Mouse (Mus musculus) liver, embryonic 15.5 days (tissue): ENCODE measurements around the gene Nfatc2ip. TPM values are rescaled to one million over a fixed set of nuclear protein-coding genes. Genes with fewer than 3 reads are reported as not detected.

Experiments
- ATAC-seq: fragments of 200-750 bp; cut with Nextera tagmentation; 2 replicates; pipeline ENCODE4 v1.8.0; 2017; ENCODE audit warnings: moderate number of reproducible peaks, mild to moderate bottlenecking, moderate library complexity; ENCODE audit not compliant: insufficient read depth
- H3K27ac ChIP-seq: fragments of 300-500 bp; sonication (generic); replicated peaks from 2 replicates; pipeline ENCODE4 v1.5.1; 2015; ENCODE audit warnings: mild to moderate bottlenecking, inconsistent platforms
- H3K27me3 ChIP-seq: fragments of 300-500 bp; sonication (generic); 2 replicates; pipeline ENCODE4 v1.6.1; 2015; ENCODE audit warnings: mild to moderate bottlenecking, inconsistent platforms
- H3K36me3 ChIP-seq: fragments of 300-500 bp; sonication (generic); replicated peaks from 2 replicates; pipeline ENCODE4 v1.6.1; 2015; ENCODE audit warnings: moderate library complexity, mild to moderate bottlenecking, inconsistent platforms
- H3K4me1 ChIP-seq: fragments of 300-500 bp; sonication (generic); replicated peaks from 2 replicates; pipeline ENCODE4 v1.6.1; 2015; ENCODE audit warnings: inconsistent platforms
- H3K4me2 ChIP-seq: fragments of 300-500 bp; sonication (generic); 2 replicates; pipeline ENCODE4 v1.6.1; 2015; ENCODE audit warnings: moderate library complexity, mild to moderate bottlenecking, inconsistent platforms
- H3K4me3 ChIP-seq: fragments of 300-500 bp; sonication (generic); replicated peaks from 2 replicates; pipeline ENCODE4 v1.5.1; 2015; ENCODE audit warnings: mild to moderate bottlenecking, inconsistent platforms
- H3K9ac ChIP-seq: fragments of 300-500 bp; sonication (generic); 2 replicates; pipeline ENCODE4 v1.6.1; 2015; ENCODE audit warnings: moderate library complexity, mild to moderate bottlenecking, inconsistent platforms
- H3K9me3 ChIP-seq: fragments of 300-500 bp; sonication (generic); replicated peaks from 2 replicates; pipeline ENCODE4 v1.6.1; 2016; ENCODE audit warnings: inconsistent platforms
- WGBS: fragments of 180-500 bp; shearing (Covaris S2); methylation state at CpG from one replicate; pipeline ENCODE4 v1.1.7; 2015; ENCODE audit warnings: mixed read lengths; ENCODE audit not compliant: insufficient replicate concordance; 5-methylcytosine and 5-hydroxymethylcytosine counted together
- polyA plus RNA-seq: library from polyadenylated mRNA; unstranded; fragments of >200 nt; fragmentation: Nextera tagmentation; extraction: Ambion mirVana; gene quantifications from 2 replicates; pipeline ENCODE4 v1.2.1, GENCODE M21; 2015

Nfatc2ip gene
- polyA plus RNA-seq, 1 experiment from 2014 or later = 2.0 TPM

DNA sequence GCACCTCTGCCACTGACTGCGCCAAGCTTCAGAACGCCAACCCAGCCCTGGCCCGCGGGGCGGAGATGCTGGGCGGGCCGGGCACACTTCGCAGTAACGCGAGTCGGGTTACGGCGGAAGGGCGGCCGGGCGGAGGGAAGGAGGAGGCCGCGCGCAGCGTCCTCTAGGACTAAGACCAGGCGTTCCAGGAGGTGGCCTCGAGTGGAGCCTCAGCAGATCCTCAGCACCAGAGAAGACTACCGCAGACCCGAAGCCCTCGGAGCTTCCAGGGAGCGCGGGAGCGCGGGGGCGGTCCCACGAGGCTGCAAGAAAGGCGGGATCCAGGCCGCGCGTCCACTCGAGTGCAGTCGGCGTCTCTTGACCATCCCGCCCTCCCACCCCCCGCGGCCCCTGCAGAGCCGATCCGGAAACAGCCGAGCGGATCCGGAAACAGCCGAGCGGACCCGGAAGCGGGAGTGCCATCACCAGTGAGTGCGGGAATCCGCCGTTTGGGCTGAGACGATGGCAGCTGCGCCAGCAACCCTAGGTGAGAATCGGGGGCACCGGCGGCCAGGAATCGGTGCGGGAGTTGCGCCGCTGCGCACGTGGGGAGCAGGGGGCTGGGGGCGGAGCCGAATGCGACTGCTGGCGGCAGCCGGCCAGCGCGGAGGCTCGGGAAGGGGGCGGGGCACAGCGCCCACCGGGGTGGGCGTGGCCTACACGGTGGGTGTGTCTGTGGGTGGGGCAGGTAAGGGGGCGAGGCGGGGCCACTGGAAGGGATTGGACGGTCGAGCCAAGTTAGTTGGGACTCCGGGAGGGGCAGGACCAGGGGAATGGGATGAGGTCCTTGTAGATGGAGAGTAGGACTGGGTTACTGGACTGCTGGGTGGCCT lies 32.3 kb upstream of the Nfatc2ip start, which contains the start of gene Rabep2:
Gene Rabep2, plus strand, starts transcription at position 129 of the 872 bp plus-strand sequence.
- under 1% methylated on average over 82 of the region's 82 CpGs for WGBS
- ATAC-seq = peak; percentile 85

DNA sequence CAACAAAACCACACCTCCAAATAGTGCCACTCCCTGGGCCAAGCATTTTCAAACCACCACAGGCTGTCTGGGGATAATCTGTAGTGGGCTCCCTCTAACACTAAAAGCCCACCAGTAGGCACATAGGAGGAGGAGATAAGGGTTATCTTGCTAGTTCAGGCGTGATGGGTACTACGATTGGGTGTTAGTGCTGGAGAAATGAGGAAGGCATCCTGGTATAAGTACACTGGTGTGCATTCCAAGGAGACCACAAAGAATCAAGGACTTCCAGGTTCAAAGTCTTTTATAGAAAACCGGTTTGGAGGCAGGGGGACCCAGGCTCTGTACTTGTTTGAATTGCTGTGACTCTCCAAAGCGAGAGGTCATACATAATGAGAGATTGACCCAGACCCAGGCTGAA lies 31.6 kb upstream of the Nfatc2ip start:
- WGBS = 6% methylated on average over 4 of the region's 4 CpGs
- Histone ChIP-seq H3K4me2 (peak overlapping the region; percentile 99), H3K9ac (peak overlapping the region; percentile 65), H3K4me3 (peak overlapping the region; percentile 71), H3K36me3 (no peaks in the 10 kb centered on the region), H3K9me3 (no peaks in the 10 kb centered on the region), H3K4me1 (peaks cover 27% of the 10 kb centered on the region), H3K27me3 (peaks cover 4% of the 10 kb centered on the region; the same call in 1 of the 2 replicates), H3K27ac (peak overlapping the region; percentile 77)
- ATAC-seq = peak; percentile 21

More for the DNA sequence above, 32.3 kb upstream of the Nfatc2ip start, which contains the start of gene Rabep2:
- Histone ChIP-seq H3K9ac (peak within 1 kb of the TSS; percentile 65), H3K36me3 (no peaks in the 10 kb centered on the region), H3K4me1 (peaks cover 27% of the 10 kb centered on the region), H3K4me2 (peak within 1 kb of the TSS; percentile 99), H3K27ac (peak within 1 kb of the TSS; percentile 77), H3K9me3 (no peaks in the 10 kb centered on the region), H3K4me3 (peak within 1 kb of the TSS; percentile 71), H3K27me3 (peaks cover 4% of the 10 kb centered on the region; the same call in 1 of the 2 replicates)

DNA sequence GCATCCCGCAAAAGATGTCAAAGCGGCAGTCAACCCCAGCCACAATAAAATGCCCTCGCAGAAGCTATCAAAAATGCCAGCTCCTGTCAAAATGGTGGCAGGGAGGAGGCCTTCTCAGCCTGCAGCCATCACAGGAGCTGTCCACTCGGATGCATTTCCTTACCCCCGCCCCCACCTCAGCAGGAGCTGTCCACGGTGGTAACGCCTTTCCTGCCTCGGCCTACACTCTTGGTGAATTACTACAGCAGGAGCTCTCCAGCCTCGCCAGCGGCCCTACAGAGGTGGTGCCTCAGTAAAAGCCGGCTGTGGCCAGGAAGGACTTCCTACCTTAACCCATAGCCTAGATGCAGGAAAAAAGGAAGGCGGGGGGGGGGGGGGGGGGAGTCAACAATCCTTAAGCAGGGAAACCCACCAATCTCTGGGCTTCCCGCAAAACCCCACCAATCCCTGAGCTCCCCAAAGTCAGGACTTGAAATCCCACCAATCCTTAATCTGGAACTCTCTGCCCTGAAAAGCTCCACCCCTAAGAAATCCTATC lies 30.9 kb upstream of the Nfatc2ip start:
- Histone ChIP-seq H3K4me2 (peak overlapping the region; percentile 99; the same call in 1 of the 2 replicates), H3K9ac (no peak overlapping the region), H3K36me3 (no peaks in the 10 kb centered on the region), H3K4me3 (no peak overlapping the region), H3K4me1 (peaks cover 27% of the 10 kb centered on the region), H3K27me3 (peaks cover 4% of the 10 kb centered on the region; the same call in 1 of the 2 replicates), H3K9me3 (no peaks in the 10 kb centered on the region), H3K27ac (no peak overlapping the region)
- no peak for ATAC-seq
- WGBS = 61% methylated on average over 13 of the region's 13 CpGs

DNA sequence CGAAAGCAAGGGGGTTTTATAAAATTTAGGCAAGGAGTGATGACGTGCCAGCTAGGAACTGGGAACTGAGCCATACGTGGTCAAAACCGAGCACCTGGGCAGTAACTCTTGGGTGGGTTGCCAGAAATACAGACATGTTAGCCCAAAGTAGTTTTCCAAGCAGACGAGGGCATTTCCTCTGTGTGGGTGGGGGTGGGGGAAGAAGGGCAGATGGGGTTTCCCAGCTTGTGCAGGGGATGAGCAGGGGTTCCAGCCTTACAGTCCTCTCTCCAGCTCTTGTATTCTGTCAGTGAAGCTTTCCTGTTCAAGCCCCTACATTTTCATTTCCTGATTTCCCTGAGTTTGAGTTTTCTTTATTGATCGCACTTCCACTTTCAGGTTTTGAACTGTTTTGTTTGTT lies 27.6 kb upstream of the Nfatc2ip start:
- Histone ChIP-seq H3K27me3 (peaks cover 4% of the 10 kb centered on the region; the same call in 1 of the 2 replicates), H3K9ac (no peak overlapping the region), H3K4me1 (peaks cover 15% of the 10 kb centered on the region), H3K4me3 (no peak overlapping the region), H3K27ac (no peak overlapping the region), H3K4me2 (no peak overlapping the region), H3K36me3 (no peaks in the 10 kb centered on the region), H3K9me3 (no peaks in the 10 kb centered on the region)
- 65% methylated on average over 6 of the region's 6 CpGs for WGBS
- no peak for ATAC-seq

DNA sequence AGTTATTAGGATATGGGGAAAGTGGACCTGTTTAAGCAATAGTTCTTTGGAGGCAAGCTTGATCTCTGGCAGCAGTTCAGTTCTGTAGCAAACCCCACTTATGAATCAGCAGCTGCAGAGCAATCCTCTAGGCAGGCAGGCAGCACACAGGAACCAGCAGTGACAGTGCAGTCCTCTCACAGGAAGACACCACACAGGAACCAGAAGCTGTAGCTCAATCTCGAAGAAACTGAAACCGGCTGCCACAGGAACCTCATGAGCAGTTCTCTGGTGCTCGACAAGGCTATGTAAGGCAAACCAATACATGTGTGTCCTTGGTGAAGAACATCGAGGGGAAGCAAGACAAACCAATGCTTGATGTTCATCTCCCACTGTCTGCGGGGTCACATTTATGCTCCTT lies 25.2 kb upstream of the Nfatc2ip start:
- H3K27me3 ChIP-seq = peaks cover 4% of the 10 kb centered on the region; the same call in 1 of the 2 replicates
- no peak overlapping the region for H3K9ac ChIP-seq
- H3K27ac ChIP-seq = no peak overlapping the region
- no peak overlapping the region for H3K4me2 ChIP-seq
- H3K9me3 ChIP-seq = no peaks in the 10 kb centered on the region
- H3K4me1 ChIP-seq = no peaks in the 10 kb centered on the region
- H3K36me3 ChIP-seq = no peaks in the 10 kb centered on the region
- no peak for ATAC-seq
- WGBS = 49% methylated on average over 5 of the region's 5 CpGs
- no peak overlapping the region for H3K4me3 ChIP-seq

DNA sequence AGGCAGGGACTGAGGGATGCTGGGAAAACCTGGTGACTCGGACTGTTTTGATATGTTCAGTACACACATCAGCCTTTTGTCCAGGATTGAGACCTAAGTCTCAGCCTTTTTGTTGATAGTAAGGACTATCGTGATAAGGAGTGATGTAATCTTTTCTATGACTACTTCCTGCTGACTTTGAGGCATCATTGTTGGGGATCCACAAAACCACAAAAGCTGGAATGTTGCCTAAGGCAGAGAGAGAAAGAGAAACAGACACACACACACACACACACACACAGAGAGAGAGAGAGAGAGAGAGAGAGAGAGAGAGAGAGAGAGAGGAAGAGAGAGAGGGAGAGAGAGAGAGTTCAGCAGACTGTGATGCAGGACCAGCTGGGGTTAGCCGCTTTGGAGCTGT lies 22.0 kb upstream of the Nfatc2ip start:
- H3K27me3 ChIP-seq = 0 out of 2 replicates have a peak, but pooled peaks cover under 1% of the 10 kb centered on the region
- WGBS = 44% methylated on average over 3 of the region's 3 CpGs
- no peak for ATAC-seq

DNA sequence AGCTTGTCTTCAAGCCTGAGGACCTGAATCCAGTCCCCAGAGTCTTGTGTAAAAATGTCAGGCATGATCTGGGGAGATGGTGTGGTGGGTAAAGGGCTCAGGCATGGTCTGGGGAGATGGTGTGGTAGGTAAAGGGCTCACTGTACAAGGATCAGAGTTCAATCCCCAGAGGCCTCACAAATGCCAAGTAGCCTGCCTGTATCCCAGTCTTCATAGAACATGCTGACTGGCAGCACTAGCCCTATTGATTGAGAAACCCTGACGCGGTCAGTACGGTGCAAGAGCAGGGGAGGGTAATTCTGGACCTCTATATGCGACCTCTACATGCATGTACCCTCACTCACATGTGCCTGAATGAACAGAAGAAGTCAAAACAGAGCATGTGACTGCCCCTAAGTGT lies 21.1 kb upstream of the Nfatc2ip start:
- Histone ChIP-seq H3K4me3 (no peak overlapping the region), H3K36me3 (no peaks in the 10 kb centered on the region), H3K9ac (no peak overlapping the region), H3K9me3 (no peaks in the 10 kb centered on the region), H3K27ac (no peak overlapping the region), H3K4me2 (no peak overlapping the region), H3K27me3 (0 out of 2 replicates have a peak, but pooled peaks cover 5% of the 10 kb centered on the region), H3K4me1 (no peaks in the 10 kb centered on the region)
- 66% methylated on average over 4 of the region's 4 CpGs for WGBS
- no peak for ATAC-seq

More for the DNA sequence above, 22.0 kb upstream of the Nfatc2ip start:
- Histone ChIP-seq H3K4me3 (no peak overlapping the region), H3K9ac (no peak overlapping the region), H3K36me3 (no peaks in the 10 kb centered on the region), H3K4me1 (no peaks in the 10 kb centered on the region), H3K4me2 (no peak overlapping the region), H3K27ac (no peak overlapping the region), H3K9me3 (no peaks in the 10 kb centered on the region)

DNA sequence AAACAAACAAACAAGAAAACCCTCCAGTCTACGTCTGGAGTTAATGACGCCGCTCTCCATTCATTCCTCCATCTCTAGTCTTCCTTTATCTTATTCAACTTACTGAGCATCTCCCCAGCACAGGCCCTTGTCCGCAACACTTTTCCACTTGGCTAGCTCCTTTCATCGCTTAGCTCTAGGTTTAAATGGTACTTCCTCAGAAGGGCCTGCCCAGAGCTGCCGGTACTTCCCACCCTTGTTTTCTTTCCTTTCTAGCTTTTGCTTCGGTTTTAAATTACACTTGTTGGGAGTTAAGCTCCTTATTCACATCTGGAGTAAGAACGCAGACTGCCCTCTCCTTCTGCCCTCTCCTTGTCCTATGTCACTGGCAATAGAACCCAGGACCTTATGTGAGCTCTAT lies 20.5 kb upstream of the Nfatc2ip start:
- H3K4me2 ChIP-seq = no peak overlapping the region
- no peaks in the 10 kb centered on the region for H3K4me1 ChIP-seq
- ATAC-seq = no peak
- H3K9ac ChIP-seq = no peak overlapping the region
- 0 out of 2 replicates have a peak, but pooled peaks cover 5% of the 10 kb centered on the region for H3K27me3 ChIP-seq
- H3K36me3 ChIP-seq = no peaks in the 10 kb centered on the region
- H3K9me3 ChIP-seq = no peaks in the 10 kb centered on the region
- no peak overlapping the region for H3K4me3 ChIP-seq
- H3K27ac ChIP-seq = no peak overlapping the region
- 38% methylated on average over 8 of the region's 8 CpGs for WGBS

DNA sequence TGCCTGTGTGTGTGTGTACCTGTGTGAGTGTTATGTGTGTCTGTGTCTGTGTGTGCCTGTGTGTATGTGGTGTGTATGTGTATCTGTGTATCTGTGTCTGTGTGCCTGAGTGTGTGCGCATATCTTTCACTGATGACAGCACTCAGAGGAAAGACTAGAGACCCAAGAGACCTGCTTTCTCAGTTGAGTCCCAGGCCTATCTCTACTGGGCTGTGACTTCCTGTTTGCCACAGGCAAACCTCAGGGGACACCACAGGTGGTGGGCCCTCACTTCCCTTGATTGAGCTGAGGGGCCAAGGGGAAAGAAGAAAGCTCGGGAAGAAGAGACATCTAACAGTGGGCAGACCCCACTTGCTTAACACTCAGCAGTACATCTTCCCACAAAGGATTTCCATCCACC lies 20.1 kb upstream of the Nfatc2ip start:
- H3K4me1 ChIP-seq = no peaks in the 10 kb centered on the region
- 0 out of 2 replicates have a peak, but pooled peaks cover 5% of the 10 kb centered on the region for H3K27me3 ChIP-seq
- no peak for ATAC-seq
- no peak overlapping the region for H3K4me2 ChIP-seq
- H3K9me3 ChIP-seq = no peaks in the 10 kb centered on the region
- no peaks in the 10 kb centered on the region for H3K36me3 ChIP-seq
- no peak overlapping the region for H3K9ac ChIP-seq
- no peak overlapping the region for H3K27ac ChIP-seq
- 13% methylated on average over 2 of the region's 2 CpGs for whole genome bisulfite sequencing
- H3K4me3 ChIP-seq = no peak overlapping the region

DNA sequence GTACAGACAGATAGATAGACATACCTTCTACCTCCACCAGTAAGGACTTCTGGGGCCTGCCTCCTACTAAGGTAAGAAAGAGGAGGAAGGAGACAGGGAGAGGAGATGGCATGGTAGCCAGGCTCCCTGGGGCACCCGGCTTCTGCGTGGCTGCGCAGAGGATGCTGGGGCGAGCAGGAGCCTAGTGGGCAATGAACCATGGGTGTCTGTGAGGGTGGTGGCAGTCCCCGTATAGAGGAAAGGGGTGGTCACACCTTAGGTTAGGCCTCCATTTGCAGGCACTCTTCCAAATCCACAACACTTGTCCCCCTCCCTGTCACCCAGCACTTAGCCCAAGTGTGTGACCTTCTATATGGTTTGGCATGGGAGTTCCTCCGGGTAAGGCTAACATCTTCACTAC lies 18.2 kb upstream of the Nfatc2ip start, which contains the start of gene Cd19:
Gene Cd19, minus strand, starts transcription at position 165 of the 400 bp plus-strand sequence.
- no peak within 1 kb of the TSS for H3K9ac ChIP-seq
- WGBS = 73% methylated on average over 6 of the region's 6 CpGs
- H3K4me3 ChIP-seq = no peak within 1 kb of the TSS

DNA sequence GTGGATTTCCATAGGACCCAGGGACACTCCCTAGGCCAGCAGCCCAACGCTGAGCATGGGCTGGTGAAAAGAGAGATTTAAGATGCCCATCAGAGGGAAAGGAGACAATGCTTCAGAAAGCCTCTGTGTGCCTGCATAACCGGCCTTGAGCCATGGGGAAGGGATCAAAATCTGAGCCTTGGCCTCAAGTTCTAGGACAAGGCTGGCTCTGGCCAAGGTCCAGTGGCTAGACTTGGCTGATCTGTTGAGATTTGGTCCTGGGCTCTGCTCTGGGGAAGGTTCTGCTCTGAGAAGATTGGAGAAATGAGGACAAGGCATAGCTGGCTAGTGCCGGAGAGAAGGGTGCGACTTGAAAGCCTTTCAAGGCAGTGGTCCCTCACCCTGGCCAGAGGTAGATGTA lies 14.5 kb upstream of the Nfatc2ip start:
- ATAC-seq = no peak
- H3K36me3 ChIP-seq = no peaks in the 10 kb centered on the region
- H3K4me3 ChIP-seq = no peak overlapping the region
- H3K27ac ChIP-seq = no peak overlapping the region
- peaks cover 15% of the 10 kb centered on the region; the same call in 1 of the 2 replicates for H3K27me3 ChIP-seq
- no peak overlapping the region for H3K9ac ChIP-seq
- 71% methylated on average over 4 of the region's 4 CpGs for WGBS
- H3K4me2 ChIP-seq = no peak overlapping the region
- H3K9me3 ChIP-seq = no peaks in the 10 kb centered on the region
- no peaks in the 10 kb centered on the region for H3K4me1 ChIP-seq

More for the DNA sequence above, 18.2 kb upstream of the Nfatc2ip start, which contains the start of gene Cd19:
- no peaks in the 10 kb centered on the region for H3K9me3 ChIP-seq
- H3K4me1 ChIP-seq = no peaks in the 10 kb centered on the region
- H3K27ac ChIP-seq = no peak within 1 kb of the TSS
- no peak within 1 kb of the TSS for H3K4me2 ChIP-seq
- H3K36me3 ChIP-seq = no peaks in the 10 kb centered on the region
- H3K27me3 ChIP-seq = peaks cover 15% of the 10 kb centered on the region; the same call in 1 of the 2 replicates
- no peak for ATAC-seq
